Mouse (Mus musculus): ENCODE results near the gene Bcl2.

Bcl2 gene

DNA sequence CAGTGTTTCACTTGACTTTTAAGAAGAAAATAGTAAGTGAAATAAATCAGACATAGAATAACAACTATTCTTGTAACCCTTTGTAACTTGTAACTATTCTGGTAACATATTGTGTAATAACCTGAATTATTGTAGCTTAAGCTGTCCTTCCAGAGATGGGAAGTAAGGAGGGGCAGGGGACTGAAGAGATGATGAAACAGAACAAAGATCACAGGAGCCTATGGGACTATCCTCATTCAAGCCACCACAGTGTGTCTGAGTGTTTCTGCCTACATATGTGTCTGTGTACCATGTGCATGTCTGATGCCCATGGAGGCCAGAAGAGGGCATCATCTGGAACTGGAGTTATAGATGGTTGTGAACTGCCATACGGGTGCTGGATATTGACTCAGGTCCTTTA lies 49.1 kb downstream of the Bcl2 start:
- no peak for DNase-seq (ENCODE audit: low spot score)

DNA sequence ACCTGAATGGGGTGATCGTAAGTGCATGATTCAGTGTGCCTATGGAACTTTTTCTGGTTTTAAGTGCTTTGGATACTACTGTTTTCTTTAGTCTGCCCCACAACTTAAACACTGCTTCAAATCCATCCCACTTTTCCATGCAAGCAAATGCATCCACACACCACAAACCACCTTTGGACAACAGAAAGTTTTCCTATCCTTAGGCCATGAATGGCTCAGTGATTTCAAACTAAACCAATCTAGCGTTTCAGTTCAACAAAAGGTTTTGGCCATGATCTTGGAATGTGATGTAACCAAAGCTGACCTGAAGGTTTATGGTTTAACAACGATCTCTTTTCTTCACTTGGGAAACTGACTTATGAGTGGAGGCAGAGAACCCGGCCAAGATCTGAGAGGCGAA lies 51.6 kb downstream of the Bcl2 start:
- DNase-seq (ENCODE audit: low spot score), result no peak

DNA sequence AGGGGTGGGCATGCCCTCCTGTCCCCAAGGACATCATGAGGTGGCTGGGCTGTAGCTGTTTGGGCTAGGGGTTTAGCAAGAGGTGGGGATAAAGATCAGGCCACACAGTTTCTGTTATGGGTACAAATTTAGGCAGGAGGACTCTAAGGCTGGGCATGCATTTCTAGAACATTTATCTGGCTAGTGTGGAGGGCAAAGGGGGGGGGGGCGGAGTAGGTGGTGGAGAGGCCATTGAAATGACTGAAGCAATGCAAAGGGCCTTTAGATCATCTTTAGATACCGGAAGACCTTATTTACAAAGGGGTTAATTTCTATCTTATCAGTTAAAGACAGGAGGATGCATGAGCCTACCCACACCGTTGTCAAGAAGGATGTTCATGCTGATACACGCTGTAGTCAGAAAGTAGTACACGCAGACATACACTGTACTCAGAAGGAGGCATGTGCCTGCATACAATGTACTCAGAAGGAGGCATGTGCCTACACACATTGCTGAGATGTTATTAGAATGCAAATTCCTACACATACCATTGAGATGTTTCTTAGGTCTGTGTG lies 55.7 kb downstream of the Bcl2 start:
- DNase-seq (ENCODE audit: low spot score), result no peak

DNA sequence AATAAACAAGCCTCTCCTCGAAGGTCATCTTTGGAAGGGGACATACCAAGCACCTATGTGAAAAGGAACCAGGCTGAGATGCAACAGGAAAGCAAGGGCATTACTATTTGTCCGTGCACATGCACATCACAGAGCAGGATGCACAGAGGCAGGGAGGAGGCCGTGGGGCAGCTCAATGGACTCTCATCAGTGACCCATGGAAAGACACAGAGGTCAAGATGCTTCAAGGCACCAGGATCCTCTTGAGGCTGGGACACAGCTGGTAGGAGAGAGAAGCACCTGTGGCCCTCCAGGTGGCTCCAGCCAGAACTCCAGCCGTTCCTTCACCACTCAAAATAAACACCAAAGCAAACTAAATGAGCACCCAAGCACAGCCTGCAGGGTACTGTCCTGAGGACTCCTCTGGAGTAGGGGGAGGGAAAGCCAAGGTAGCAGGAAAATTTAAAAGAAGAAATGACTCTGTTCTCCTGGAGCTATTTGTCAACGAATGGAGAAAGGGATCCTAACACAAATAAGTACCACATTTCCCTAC lies 57.8 kb downstream of the Bcl2 start:
- no peak for DNase-seq (ENCODE audit: low spot score)

DNA sequence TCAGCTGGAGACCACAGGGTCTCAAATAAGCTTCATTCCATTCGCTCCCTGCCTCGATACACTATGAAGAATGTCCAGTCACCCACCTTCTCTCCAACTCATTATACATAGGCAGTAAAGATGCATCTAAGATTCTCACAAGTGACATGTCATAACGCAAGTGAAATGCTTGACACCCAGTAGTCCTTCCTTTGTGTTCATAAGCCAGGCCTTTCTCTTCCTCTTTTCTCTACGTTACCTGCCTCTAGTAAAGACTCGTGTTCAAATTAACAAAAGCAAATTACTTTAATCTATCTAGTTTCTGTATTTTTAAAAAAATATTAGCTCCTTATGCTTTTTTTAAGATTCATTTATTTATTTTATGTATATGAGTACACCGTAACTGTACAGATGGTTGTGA lies 59.8 kb downstream of the Bcl2 start:
- no peak for DNase-seq (ENCODE audit: low spot score)

DNA sequence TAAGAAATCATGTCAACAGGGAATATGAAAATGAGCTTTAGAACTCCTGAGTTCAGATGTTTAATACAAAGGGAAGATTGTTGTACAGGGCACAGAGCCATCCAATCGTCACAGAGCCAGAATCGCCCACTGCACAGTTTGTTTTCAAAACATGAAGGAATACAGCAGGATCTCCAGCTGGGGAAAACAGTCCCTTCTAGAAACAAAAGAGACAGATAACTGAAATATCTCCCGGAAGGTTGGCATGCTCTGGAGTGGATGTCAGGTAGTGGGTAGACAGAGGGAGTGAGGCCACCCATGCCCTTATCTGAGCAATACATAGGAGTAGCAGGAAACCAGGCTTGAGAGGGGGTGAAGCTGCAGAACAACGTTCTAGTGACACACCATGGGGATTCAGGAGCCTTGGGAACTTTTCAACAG lies 60.6 kb downstream of the Bcl2 start:
- DNase-seq (ENCODE audit: low spot score), result no peak

DNA sequence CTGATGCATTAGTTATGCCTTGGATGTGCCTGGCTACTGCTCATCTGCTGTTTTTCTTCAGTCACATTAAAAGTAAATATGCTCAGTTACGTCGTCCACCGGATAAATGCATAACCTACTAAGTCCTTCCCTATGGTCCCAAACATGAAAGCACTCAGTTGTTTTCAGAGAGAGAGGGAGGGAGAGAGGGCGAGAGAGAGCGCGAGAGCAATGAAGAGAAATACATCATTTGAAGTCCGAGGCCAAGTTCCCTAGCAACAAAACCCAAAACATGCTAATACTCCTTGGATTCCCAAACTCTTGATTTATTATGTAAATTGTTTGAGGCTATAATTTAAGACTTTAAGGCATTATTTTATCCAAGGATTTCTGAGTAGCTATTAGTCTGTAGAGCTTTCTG lies 62.9 kb downstream of the Bcl2 start:
- DNase-seq (ENCODE audit: low spot score), result no peak

DNA sequence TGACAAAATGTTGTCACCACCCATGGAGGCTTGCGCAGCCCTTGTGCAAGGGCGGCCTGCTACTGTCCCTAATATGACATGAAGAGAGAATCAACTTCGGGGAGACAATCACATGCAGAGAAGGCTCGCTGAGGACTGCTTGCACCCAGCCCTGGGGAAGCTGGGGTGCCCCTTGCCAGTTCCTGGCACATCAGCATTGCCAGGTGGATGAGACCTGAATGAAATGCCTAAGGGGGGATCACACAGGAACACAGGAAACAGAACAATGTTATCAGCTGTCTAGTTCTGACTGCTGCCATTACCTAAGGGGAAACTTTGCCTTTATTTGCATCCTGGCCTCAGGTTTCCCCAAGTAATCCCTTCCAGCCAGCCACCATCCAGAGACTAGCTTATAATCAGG lies 63.6 kb downstream of the Bcl2 start:
- DNase-seq (ENCODE audit: low spot score), result no peak

DNA sequence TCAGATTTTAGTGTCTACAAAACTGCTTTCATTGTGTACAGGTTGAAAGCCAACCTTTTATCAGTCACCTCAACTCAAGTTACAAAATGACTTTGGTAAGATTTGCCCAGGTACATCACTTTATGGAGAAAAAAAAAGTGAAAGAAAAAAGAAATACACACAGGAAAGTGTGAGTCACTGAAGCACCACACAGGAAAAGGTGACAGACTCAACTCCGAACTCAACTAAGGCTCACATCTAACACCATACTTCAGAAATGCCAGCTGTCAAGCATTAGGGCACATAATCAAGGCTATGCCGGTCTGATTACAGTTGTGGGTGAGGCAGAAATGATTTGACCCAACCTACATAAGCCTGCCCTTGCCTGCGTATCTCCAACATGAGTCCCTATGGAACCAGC lies 66.7 kb downstream of the Bcl2 start:
- DNase-seq (ENCODE audit: low spot score), result no peak

DNA sequence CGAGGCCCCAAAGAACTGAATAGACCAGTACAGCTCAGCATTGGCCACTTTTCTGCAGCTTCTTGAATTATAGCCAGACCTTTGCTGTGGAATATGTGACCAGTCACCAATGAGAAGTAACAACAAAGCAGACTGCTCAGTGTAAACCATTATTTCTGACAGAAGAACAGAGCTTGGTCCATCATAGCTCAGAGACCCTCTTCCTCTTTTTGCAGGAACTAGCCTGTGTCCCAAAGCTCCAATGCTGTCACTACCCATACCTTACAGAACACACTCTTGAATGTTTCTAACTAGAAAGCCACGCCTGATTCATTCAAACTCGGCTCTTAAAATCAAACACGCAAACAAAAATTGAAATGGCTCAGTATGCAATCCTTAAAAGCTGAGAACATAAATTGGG lies 69.5 kb downstream of the Bcl2 start:
- DNase-seq (ENCODE audit: low spot score), result no peak

DNA sequence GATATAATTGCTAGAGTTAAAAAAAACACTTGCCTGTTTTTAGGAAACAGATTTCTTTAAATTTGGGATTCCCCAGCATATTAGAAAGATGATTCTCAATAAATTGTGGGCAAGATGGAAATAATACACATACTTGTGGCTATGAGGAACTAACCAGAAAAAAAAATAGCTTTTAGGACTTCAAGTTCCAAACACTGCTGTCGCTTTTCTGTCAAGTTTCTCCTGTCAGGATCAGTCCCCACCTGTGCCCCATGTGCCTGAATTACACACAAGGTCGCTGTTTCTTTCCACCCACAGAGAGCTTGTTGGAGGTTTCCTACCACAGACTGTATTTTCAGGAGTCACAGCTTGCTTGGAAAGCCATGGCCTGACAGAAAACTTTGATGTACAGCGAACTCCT lies 70.5 kb downstream of the Bcl2 start:
- DNase-seq (ENCODE audit: low spot score), result no peak

DNA sequence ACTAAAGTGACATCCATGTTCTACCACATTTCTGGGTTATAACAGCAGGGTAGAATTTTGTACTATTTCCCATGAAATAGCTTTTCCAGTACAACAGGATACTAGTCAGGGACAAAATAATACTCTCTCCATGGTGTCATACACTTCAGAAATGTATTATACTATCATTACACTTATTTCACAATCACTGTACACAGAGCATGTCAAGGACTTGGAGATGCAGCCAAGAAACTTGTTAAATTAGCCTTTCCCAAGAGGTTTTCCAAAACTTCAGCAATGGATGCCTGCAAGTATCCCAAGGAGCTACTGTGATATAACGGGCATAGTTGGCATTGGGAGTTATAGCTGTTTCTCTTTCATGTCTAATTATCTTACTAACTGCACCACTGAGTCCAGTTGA lies 73.5 kb downstream of the Bcl2 start:
- DNase-seq (ENCODE audit: low spot score), result no peak

DNA sequence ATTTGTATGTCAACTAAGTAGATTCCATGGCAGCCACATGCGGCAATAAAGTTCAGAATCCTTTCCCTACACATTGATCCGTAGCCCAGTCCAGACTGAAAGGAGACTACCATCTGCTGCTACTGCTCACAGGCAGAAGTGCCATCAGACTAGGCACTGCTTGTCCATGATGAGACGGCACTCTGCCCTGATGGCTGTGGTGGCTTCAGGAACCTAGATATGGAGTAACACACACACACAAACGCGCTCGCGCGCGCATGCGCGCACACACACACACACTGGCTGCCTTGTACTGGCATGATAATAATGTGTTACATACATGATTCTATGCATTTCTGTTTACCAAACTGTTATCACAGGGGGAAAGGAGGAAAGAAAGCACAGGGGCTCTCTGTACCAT lies 76.4 kb downstream of the Bcl2 start:
- no peak for DNase-seq (ENCODE audit: low spot score)

DNA sequence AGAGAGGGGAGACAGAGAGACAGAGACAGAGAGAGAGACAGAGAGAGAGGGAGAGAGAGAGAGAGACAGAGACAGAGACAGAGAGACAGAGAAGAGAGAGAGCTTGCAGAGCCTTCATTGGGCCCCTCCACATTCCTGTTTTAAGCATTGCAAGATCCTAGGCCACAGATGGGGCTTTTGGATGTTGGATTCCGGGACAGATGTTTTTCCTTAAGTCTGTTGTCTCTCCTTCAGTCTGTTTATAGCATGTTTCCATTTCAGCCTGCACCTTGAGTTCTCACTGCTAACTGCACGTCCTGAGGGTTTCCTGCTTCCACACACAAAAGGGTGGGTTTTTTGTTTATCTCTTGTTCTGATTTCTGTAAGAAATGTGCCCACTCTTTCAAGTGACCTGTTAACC lies 77.4 kb downstream of the Bcl2 start:
- no peak for DNase-seq (ENCODE audit: low spot score)

DNA sequence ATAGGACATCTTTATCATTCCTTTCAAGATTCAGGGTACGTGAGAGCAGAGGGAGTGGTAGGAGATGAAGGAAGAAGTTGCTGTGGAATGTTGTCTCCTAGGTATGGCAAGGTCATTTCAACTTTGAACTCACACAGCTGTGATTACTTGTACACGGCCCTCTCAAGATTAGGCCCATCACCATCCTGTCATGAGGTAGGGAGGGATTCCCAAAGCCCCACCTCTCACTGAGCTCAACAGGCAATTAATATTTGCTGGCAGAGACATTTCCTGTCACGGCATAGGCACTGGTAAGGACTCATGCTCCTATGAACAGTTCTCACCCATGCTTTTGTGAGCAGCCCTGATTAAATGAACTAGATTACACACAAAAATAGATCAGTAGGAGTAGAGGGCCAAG lies 80.9 kb downstream of the Bcl2 start:
- DNase-seq (ENCODE audit: low spot score), result no peak

DNA sequence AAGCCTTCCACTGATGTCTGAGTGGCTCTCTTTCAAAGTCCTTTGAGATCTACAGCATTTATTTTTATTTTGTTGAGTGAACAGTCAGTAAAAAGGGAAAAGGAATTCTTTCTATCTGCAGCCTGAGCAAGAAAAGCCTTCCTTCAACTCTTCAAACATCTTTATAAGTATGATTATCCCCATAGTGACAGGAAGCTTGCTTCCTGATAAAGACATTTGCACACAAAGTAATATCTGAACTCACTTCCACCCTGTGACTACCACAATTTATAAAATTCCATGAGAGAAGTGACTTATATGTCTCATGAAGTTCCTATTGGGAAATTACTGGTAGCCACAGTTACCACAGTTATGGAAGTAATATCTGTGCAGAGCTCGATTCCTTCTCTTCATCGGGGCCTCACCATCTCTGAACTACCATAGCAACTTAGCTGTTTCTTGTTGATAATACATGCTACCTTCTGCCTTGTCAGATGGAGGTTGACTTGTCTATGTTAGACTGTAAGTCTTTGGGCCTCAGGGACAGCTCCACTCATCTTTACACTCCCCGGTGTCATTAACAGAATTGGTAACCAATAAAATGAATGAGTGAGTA lies 82.1 kb downstream of the Bcl2 start:
- no peak for DNase-seq (ENCODE audit: low spot score)

DNA sequence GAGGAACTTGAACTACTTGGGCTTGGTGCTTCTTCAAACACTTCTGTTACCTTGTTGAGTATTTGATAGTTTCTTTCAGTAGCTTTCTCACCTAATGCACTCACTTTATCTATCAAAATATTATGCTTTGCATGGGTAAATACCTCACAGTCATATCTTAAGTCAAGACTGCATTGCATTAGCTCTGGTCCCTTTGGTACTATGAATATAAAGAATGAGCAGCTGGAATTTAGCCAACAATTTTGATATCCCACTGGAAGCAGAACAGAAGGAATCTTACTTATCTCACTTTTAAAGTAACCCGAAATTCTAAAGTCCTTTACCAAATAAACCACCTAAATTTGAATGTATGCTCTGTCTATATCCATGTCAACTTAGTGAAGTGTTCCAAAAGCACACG lies 83.1 kb downstream of the Bcl2 start:
- DNase-seq (ENCODE audit: low spot score), result no peak

DNA sequence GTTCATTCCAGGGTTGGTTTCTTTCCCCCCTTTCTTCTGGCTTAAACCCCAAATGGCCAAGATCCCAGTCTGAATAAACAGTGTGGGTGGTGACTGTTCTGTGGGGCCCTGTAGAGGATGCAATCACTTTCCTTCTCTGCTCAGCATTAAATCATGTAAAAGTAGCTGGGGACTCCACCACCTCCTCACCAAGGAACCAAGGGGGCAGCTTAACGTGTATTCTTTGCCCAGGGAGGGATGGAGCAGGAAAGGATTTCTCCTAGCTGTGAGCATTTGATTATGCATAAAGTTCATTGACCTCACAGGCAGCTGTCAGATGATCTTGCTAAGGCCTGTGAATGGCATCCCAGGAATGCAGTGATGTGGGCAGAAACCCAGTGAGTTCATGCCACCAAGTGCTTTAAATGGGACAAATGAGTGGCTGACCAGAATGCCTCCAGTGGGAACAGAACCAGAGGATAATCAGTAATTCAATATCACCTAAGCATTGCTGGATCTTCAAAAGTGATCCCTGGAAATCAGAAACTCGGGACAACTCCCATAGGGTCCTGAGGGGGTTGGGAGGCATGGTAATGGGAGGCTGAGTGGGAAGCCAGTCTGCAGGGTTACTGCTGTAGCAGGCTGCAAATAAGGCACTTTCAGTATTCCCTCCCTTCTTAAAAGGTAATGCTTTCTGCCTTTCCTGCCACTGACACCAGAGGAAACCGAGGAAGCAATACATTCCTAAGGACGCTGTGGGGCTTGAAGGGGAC lies 84.0 kb downstream of the Bcl2 start:
- no peak for DNase-seq (ENCODE audit: low spot score)

DNA sequence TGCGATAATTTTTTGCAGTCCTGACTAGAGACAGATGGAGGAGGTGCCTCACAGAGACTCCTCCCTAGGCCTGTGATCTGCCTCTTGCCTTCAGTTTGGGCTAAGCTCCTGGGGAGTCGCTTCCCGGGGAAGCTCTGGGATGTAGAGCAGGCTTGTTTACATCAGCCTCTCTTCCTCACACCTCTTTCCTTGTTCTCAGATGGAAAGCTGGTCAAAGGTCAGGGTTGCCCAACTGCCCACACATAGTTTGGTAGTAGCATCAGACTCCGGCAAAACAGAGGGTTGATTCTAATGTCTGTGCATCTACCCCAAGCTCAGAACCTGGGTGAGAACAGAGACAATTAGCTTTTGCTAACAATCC lies 84.6 kb downstream of the Bcl2 start:
- DNase-seq (ENCODE audit: low spot score), result no peak

DNA sequence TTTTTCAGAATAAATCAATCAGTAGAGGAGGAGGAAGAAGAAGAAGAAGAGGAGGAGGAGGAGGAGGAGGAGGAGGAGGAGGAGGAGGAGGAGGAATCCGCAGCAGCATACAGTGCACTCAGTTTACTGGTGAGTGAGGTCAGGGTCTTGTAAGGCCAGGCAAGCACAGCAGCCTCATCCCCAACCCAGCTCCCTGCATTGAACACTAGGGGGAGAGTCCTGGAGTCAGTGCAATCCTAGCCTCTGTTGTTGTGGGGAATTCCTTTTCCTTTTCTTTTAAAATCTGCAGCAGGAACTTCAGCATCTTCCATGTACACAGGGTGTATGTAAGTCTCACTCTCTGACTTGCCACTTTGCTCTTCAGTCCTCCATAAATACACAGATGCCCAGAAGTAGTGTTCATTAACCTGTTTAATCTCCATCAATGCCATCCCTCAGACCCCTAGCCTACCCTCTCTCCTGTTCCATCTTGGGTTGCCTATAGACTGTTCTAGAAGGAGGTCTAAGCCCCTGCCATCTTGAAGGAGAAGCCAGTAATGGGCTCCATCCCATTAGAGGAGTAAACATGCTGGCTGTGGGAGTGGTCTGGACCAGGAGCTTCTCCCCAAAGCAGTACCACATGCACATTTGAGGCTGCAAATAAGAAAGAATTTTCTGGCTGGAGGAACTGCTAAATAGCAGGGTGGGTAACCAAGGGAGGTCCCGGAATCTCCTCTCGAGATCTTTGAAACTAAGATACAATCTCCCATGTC lies 85.2 kb downstream of the Bcl2 start:
- DNase-seq (ENCODE audit: low spot score), result no peak

DNA sequence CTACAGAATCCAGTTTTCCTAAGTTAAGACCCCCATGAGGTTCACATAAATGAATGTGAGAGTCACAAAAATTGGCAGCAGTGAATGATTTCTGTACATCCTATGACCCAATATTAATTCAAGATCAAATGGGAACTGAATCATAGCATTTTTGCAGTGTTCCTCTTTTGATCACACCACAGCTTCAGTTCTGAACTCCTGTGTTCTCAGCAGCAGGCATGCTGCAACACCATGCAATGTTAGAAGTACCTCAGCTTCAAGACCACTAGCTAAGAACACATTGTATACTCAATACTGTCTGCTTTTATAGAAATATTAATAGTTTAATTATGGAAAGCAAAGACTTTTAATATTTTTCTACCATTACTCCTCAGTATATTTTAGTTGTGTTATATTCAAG lies 85.8 kb downstream of the Bcl2 start:
- no peak for DNase-seq (ENCODE audit: low spot score)

DNA sequence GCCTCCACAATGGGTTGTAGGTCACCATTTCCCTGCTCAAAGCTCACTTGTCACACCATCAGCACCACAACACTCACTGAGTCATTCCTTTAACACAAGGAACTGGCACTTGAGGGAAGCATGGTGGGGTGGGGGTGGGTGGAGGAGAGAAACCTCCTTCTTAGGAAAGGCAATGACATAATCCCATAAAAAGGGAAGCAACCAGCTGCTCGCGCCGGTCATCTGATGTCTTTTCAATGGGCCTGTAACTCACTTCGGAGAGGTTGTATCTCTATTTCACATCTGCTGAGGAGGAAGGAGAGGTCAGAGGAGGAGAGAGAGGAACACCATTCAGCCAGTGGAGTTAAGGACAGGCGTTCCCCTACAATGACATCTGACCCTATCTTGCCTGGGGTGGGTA lies 86.8 kb downstream of the Bcl2 start:
- DNase-seq (ENCODE audit: low spot score), result no peak
